ENCODE assay signal across 9 mouse cellular contexts in genomic region chr3:94373090-94373489, GRCm38 (mm10). TPM values are rescaled to one million over a fixed set of nuclear protein-coding genes. Genes with fewer than 3 reads are reported as not detected.
DNase-seq lines count a peak whose midpoint lies in the region; ATAC-seq lines count a peak whose summit lies in the region.
"Had no signal": no experiment of that assay in that cellular context is flagged by ENCODE, and none has a peak within 500 bp of the region (broad histone marks: within the 10 kb centered on the region; RNA-seq: fewer than 3 reads in every experiment).

No protein-coding gene starts in this region.

- 2% methylated on average over 10 of the region's 10 CpGs for WGBS in neural tube, embryonic 11.5 days
- 5% methylated on average over 10 of the region's 10 CpGs for WGBS in intestine, embryonic 15.5 days
- 5% methylated on average over 10 of the region's 10 CpGs for WGBS in lung, embryonic 16.5 days

- H3K27me3 ChIP-seq in neural tube, embryonic 11.5 days (ENCODE audit: control insufficient read depth, insufficient read depth, low read length) = no peaks in the 10 kb centered on the region
- H3K27me3 ChIP-seq in intestine, embryonic 15.5 days (replicated peaks) = 0 out of 2 replicates have a peak, but pooled peaks cover 3% of the 10 kb centered on the region
- no peaks in the 10 kb centered on the region for H3K27me3 ChIP-seq in lung, embryonic 16.5 days (ENCODE audit: control insufficient read depth, insufficient read depth, low read depth, low read length)

- no peak overlapping the region for H3K27ac ChIP-seq in neural tube, embryonic 11.5 days (ENCODE audit: low read depth, low read length)
- H3K27ac ChIP-seq in intestine, embryonic 15.5 days = peak overlapping the region; percentile 58; the same call in 1 of the 2 replicates
- H3K27ac ChIP-seq in lung, embryonic 16.5 days (ENCODE audit: low read length) = peak overlapping the region; percentile 91

- H3K4me1 ChIP-seq in neural tube, embryonic 11.5 days (ENCODE audit: control insufficient read depth, insufficient read depth, low read length) = peaks cover 5% of the 10 kb centered on the region
- peaks cover 25% of the 10 kb centered on the region for H3K4me1 ChIP-seq in intestine, embryonic 15.5 days (replicated peaks)
- peaks cover 17% of the 10 kb centered on the region; the same call in 1 of the 2 replicates for H3K4me1 ChIP-seq in lung, embryonic 16.5 days (replicated peaks; ENCODE audit: control insufficient read depth, insufficient read depth, low read length)

- H3K9ac ChIP-seq in neural tube, embryonic 11.5 days (ENCODE audit: low read length) = peak overlapping the region; percentile 6; the same call in 1 of the 2 replicates
- no peak overlapping the region for H3K9ac ChIP-seq in intestine, embryonic 15.5 days
- H3K9ac ChIP-seq in lung, embryonic 16.5 days (ENCODE audit: low read length) = peak overlapping the region; percentile 58

- no peak overlapping the region for H3K4me3 ChIP-seq in neural tube, embryonic 11.5 days (ENCODE audit: low read depth, low read length)
- H3K4me3 ChIP-seq in intestine, embryonic 15.5 days (replicated peaks) = peak overlapping the region; percentile 29
- H3K4me3 ChIP-seq in lung, embryonic 16.5 days (ENCODE audit: low read length) = peak overlapping the region; percentile 47

- no peaks in the 10 kb centered on the region for H3K36me3 ChIP-seq in neural tube, embryonic 11.5 days (ENCODE audit: control insufficient read depth, insufficient read depth, low read length)
- H3K36me3 ChIP-seq in intestine, embryonic 15.5 days = no peaks in the 10 kb centered on the region
- no peaks in the 10 kb centered on the region for H3K36me3 ChIP-seq in lung, embryonic 16.5 days (ENCODE audit: control insufficient read depth, insufficient read depth, low read length)

- peak; percentile 13; the same call in 1 of the 2 replicates for ATAC-seq in neural tube, embryonic 11.5 days (ENCODE audit: insufficient read depth, low FRiP score, low TSS enrichment)
- ATAC-seq in intestine, embryonic 15.5 days = peak; percentile 62
- ATAC-seq in lung, embryonic 16.5 days (ENCODE audit: low read depth) = peak; percentile 82
- no peak for ATAC-seq in CD4-positive, CD25-positive, alpha-beta regulatory T cell, adult 4 months

- DNase-seq in neural tube, embryonic 11.5 days (ENCODE audit: low spot score) = no peak
- DNase-seq in neural tube, embryonic 10.5 days (ENCODE audit: extremely low spot score, low spot score) = no peak
- peak; percentile 77 for DNase-seq in cerebellum, adult 9-11 months
- peak; percentile 45 for DNase-seq in thymus, postnatal 14 days
- no peak for DNase-seq in ovary, postnatal 10 days (ENCODE audit: low spot score)

- peak overlapping the region; percentile 16; the same call in 1 of the 2 replicates for H3K4me2 ChIP-seq in neural tube, embryonic 11.5 days (ENCODE audit: low read depth)
- peak overlapping the region; percentile 55 for H3K4me2 ChIP-seq in intestine, embryonic 15.5 days (replicated peaks)
- peak overlapping the region; percentile 55 for H3K4me2 ChIP-seq in lung, embryonic 16.5 days (ENCODE audit: low read depth, low read length)

- H3K9me3 ChIP-seq in neural tube, embryonic 11.5 days (ENCODE audit: control insufficient read depth, low read length) = no peaks in the 10 kb centered on the region
- H3K9me3 ChIP-seq in intestine, embryonic 15.5 days = no peaks in the 10 kb centered on the region
- no peaks in the 10 kb centered on the region for H3K9me3 ChIP-seq in lung, embryonic 16.5 days (ENCODE audit: control insufficient read depth, low read length)
- H3K9me3 ChIP-seq: megakaryocyte, embryonic 14.5 days had no signal

RNA-seq across cellular contexts. Expression of gene Rorc, which starts 0.5 kb away (rescaled TPM):
- 0.28 TPM in 1 of 2 replicates, not detected in the other for polyA plus RNA-seq in neural tube, embryonic 11.5 days (2014; fragmentation: Nextera tagmentation; extraction: Ambion mirVana)
- polyA plus RNA-seq in intestine, embryonic 15.5 days (2015; fragmentation: Nextera tagmentation; extraction: Ambion mirVana) = 6.8 and 7.9 TPM in 2 replicates
- polyA plus RNA-seq in lung, embryonic 16.5 days (2015; fragmentation: Nextera tagmentation; extraction: Ambion mirVana) = 8.9 and 9.5 TPM in 2 replicates
- 1 to 10 TPM; 4.4 to 7.4 TPM for polyA plus RNA-seq in CD4-positive, CD25-positive, alpha-beta regulatory T cell, adult 4 months (2017; shearing (Covaris generic))

RNA-seq across cellular contexts. Expression of gene C2cd4d, which starts 10.9 kb away (rescaled TPM):
- polyA plus RNA-seq in neural tube, embryonic 11.5 days (2014; fragmentation: Nextera tagmentation; extraction: Ambion mirVana) = 1.4 and 1.6 TPM in 2 replicates
- 0.59 and 0.81 TPM in 2 replicates for polyA plus RNA-seq in intestine, embryonic 15.5 days (2015; fragmentation: Nextera tagmentation; extraction: Ambion mirVana)
- polyA plus RNA-seq in lung, embryonic 16.5 days (2015; fragmentation: Nextera tagmentation; extraction: Ambion mirVana) = 0.16 and 0.68 TPM in 2 replicates
- polyA plus RNA-seq in CD4-positive, CD25-positive, alpha-beta regulatory T cell, adult 4 months (2017; shearing (Covaris generic)) = not detected

RNA-seq across cellular contexts. Expression of gene Lingo4, which starts 25.2 kb away (rescaled TPM):
- 0.33 and 0.46 TPM in 2 replicates for polyA plus RNA-seq in neural tube, embryonic 11.5 days (2014; fragmentation: Nextera tagmentation; extraction: Ambion mirVana)
- polyA plus RNA-seq in intestine, embryonic 15.5 days (2015; fragmentation: Nextera tagmentation; extraction: Ambion mirVana) = 0.41 and 0.58 TPM in 2 replicates
- 0.35 and 0.44 TPM in 2 replicates for polyA plus RNA-seq in lung, embryonic 16.5 days (2015; fragmentation: Nextera tagmentation; extraction: Ambion mirVana)
- under 1 TPM; 0.40 to 0.48 TPM for polyA plus RNA-seq in CD4-positive, CD25-positive, alpha-beta regulatory T cell, adult 4 months (2017; shearing (Covaris generic))

RNA-seq across cellular contexts. Expression of gene Them5, which starts 31.2 kb away (rescaled TPM):
- 0.19 TPM in 1 of 2 replicates, not detected in the other for polyA plus RNA-seq in neural tube, embryonic 11.5 days (2014; fragmentation: Nextera tagmentation; extraction: Ambion mirVana)
- polyA plus RNA-seq in intestine, embryonic 15.5 days (2015; fragmentation: Nextera tagmentation; extraction: Ambion mirVana) = not detected in 2 replicates
- polyA plus RNA-seq in lung, embryonic 16.5 days (2015; fragmentation: Nextera tagmentation; extraction: Ambion mirVana) = 0.40 and 0.73 TPM in 2 replicates
- polyA plus RNA-seq in CD4-positive, CD25-positive, alpha-beta regulatory T cell, adult 4 months (2017; shearing (Covaris generic)) = not detected

RNA-seq across cellular contexts. Expression of gene Tdrkh, which starts 40.0 kb away (rescaled TPM):
- 43.8 and 48.1 TPM in 2 replicates for polyA plus RNA-seq in neural tube, embryonic 11.5 days (2014; fragmentation: Nextera tagmentation; extraction: Ambion mirVana)
- 11.5 and 11.9 TPM in 2 replicates for polyA plus RNA-seq in intestine, embryonic 15.5 days (2015; fragmentation: Nextera tagmentation; extraction: Ambion mirVana)
- polyA plus RNA-seq in lung, embryonic 16.5 days (2015; fragmentation: Nextera tagmentation; extraction: Ambion mirVana) = 12.5 and 12.6 TPM in 2 replicates
- polyA plus RNA-seq in CD4-positive, CD25-positive, alpha-beta regulatory T cell, adult 4 months (2017; shearing (Covaris generic)) = 10 to 100 TPM; 11.4 to 11.6 TPM

Comparison
In these comparisons a context has a peak if more than half of its experiments do, and no peak if none do; other contexts are left out.
1. DNase-seq: peak in cerebellum, adult 9-11 months (single experiment) and thymus, postnatal 14 days (single experiment); none in neural tube, embryonic 11.5 days (single experiment), neural tube, embryonic 10.5 days (single experiment) and ovary, postnatal 10 days (single experiment).
2. Peak in every context shown above with its lines, with median percentiles within 50 percentile points of each other: H3K4me2 ChIP-seq.